Mouse (Mus musculus): ENCODE measurements around the gene Dpf1.

- TF ChIP-seq CTCF (IDR thresholded peaks at IDR 0.05), result peak; percentile 77
- peak; percentile 85; the same call in 1 of the 2 replicates for TF ChIP-seq EP300 (IDR thresholded peaks at IDR 0.05; ENCODE audit: insufficient read depth, low read depth, low read length)
- TF ChIP-seq POLR2A (IDR thresholded peaks at IDR 0.05; ENCODE audit: insufficient read depth, low read depth, low read length), result no peak
These were observed 6.8 kb upstream of the Dpf1 start for GRCm38 (mm10) chr7:29296998-29297397.
